Mouse (Mus musculus) limb, embryonic 12.5 days (tissue): Measurements from ENCODE around the gene Myrf. TPM values are rescaled to one million over a fixed set of nuclear protein-coding genes. Genes with fewer than 3 reads are reported as not detected.

Source experiments
- ATAC-seq: fragments of 200-750 bp; cut with Nextera tagmentation; 2 replicates; pipeline ENCODE4 v1.8.0; 2017; ENCODE audit warnings: low read depth, moderate TSS enrichment; ENCODE audit not compliant: insufficient number of reproducible peaks, insufficient read depth, low FRiP score, low TSS enrichment
- H3K27ac ChIP-seq: fragments of 300-500 bp; sonication (generic); 2 replicates; pipeline ENCODE4 v1.5.1; 2016; ENCODE audit warnings: mild to moderate bottlenecking, moderate library complexity
- H3K27me3 ChIP-seq: fragments of 300-500 bp; sonication (generic); 2 replicates; pipeline ENCODE4 v1.6.1; 2016; ENCODE audit warnings: mild to moderate bottlenecking, moderate library complexity
- H3K36me3 ChIP-seq: fragments of 300-500 bp; sonication (generic); 2 replicates; pipeline ENCODE4 v1.6.1; 2016; ENCODE audit warnings: mild to moderate bottlenecking, moderate library complexity
- H3K4me1 ChIP-seq: fragments of 300-500 bp; sonication (generic); replicated peaks from 2 replicates; pipeline ENCODE4 v1.6.1; 2016
- H3K4me2 ChIP-seq: fragments of 300-500 bp; sonication (generic); 2 replicates; pipeline ENCODE4 v1.6.1; 2016; ENCODE audit warnings: mild to moderate bottlenecking, moderate library complexity
- H3K4me3 ChIP-seq: fragments of 300-500 bp; sonication (generic); replicated peaks from 2 replicates; pipeline ENCODE4 v1.5.1; 2016; ENCODE audit warnings: mild to moderate bottlenecking
- H3K9ac ChIP-seq: fragments of 300-500 bp; sonication (generic); replicated peaks from 2 replicates; pipeline ENCODE4 v1.6.1; 2016; ENCODE audit warnings: mild to moderate bottlenecking, moderate library complexity
- H3K9me3 ChIP-seq: fragments of 300-500 bp; sonication (generic); 2 replicates; pipeline ENCODE4 v1.6.1; 2016; ENCODE audit warnings: mild to moderate bottlenecking, moderate library complexity
- WGBS: fragments of 180-500 bp; shearing (Covaris S2); methylation state at CpG from one replicate; pipeline ENCODE4 v1.1.7; 2016; 5-methylcytosine and 5-hydroxymethylcytosine counted together
- polyA plus RNA-seq: library from polyadenylated mRNA; unstranded; fragments of >200 nt; fragmentation: Nextera tagmentation; extraction: Ambion mirVana; gene quantifications from 2 replicates; pipeline ENCODE4 v1.2.1, GENCODE M21; 2016

Myrf gene
- 2.6 and 2.7 TPM in 2 replicates for polyA plus RNA-seq

- H3K4me3 ChIP-seq, result peak within 1 kb of the TSS; percentile 55
- H3K27me3 ChIP-seq, result no peaks in the 10 kb centered on the region; the same call in 1 of the 2 replicates
- H3K4me1 ChIP-seq, result peaks cover 41% of the 10 kb centered on the region
- 8% methylated on average over 42 of the region's 43 CpGs for WGBS
- H3K9me3 ChIP-seq, result no peaks in the 10 kb centered on the region
- H3K27ac ChIP-seq, result no peak within 1 kb of the TSS
- no peaks in the 10 kb centered on the region for H3K36me3 ChIP-seq
- H3K4me2 ChIP-seq, result peak within 1 kb of the TSS; percentile 78
- peak; percentile 48 for ATAC-seq
- H3K9ac ChIP-seq, result peak within 1 kb of the TSS; percentile 72
These were observed at the start of gene Myrf for GRCm38 (mm10) chr19:10240654-10241305. Gene Myrf, minus strand, starts transcription at chr19:10240748.

DNA sequence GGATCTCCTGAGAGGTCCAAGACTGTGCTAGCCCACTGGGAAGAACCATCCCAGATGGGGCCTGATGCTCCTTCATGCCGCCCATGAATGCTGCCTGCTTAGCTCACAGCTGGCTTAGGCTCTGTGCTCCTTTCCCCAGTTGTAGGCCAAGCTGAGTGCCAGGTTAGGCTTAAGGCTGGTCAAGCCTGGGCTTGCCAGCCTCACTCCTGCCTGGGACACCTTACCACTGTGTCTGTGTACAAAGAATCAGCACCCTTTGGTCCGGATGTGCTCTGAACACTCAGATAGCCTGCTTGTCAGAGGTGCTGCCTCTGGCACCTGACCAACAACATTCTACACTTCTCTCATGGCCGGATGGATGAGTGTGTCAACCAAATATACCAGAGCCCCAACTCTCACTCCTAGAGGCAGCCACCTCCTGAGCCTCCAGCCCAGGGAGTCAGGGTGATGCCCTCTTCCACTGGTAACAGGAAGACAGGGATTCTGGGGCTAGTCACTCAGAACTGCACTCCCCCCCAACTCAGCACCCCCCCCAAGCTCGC, 49.1 kb upstream of the Myrf start:
- Histone ChIP-seq H3K9ac (no peak overlapping the region; the same call in 1 of the 2 replicates), H3K4me2 (no peak overlapping the region), H3K9me3 (no peaks in the 10 kb centered on the region), H3K27me3 (peaks cover 18% of the 10 kb centered on the region), H3K4me1 (peaks cover 39% of the 10 kb centered on the region), H3K36me3 (no peaks in the 10 kb centered on the region), H3K27ac (no peak overlapping the region), H3K4me3 (no peak overlapping the region)
- ATAC-seq, result no peak
- WGBS, result 80% methylated on average over 4 of the region's 4 CpGs

DNA sequence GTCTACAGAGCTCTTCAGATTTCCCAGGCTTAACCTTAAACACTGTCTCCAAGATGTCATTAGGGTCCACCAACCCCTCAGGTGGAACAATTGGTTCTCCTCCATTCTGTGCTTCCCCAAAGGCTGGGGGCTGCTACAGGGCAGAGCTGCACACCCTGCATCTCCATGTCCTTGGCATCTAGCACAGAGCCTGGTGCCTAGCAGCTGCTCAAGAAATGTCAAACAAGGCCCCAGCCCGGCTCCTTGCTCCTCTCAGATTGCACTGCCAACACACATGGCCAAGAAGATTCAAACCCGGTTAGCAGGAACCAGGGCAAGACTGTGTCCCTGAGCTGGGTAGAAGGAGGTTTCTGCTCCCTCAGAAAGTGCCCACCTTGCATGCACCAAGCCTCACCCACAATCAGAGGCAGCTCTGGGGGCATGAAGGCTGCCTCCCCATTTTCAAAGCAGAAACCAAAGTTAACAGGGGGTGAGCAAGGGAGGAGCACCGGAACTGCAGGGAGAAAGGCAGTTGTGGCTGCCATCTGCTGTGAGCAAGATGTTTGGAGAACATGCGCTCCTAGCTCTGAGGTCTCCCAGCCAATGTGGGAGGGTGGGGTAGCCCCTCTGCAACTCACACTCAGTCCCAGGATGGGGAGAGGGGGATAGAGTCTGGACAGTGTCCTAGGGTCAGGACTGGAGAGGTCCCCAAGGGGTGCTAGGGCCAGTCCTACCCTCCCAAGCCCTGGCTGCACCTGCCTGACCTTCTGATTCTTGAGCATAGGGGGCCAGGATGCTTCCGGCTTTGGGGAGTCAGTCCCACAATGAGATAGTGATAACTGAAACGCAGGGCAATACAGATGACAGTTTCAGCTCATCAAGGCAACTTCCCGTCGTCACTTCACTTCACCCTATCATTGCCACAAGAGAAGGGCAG, 47.8 kb upstream of the Myrf start:
- WGBS, result 86% methylated on average over 8 of the region's 8 CpGs
- Histone ChIP-seq H3K9ac (no peak overlapping the region), H3K27ac (no peak overlapping the region), H3K4me3 (no peak overlapping the region), H3K27me3 (peaks cover 12% of the 10 kb centered on the region), H3K4me2 (no peak overlapping the region), H3K9me3 (no peaks in the 10 kb centered on the region), H3K4me1 (peaks cover 28% of the 10 kb centered on the region), H3K36me3 (no peaks in the 10 kb centered on the region)
- ATAC-seq, result no peak

DNA sequence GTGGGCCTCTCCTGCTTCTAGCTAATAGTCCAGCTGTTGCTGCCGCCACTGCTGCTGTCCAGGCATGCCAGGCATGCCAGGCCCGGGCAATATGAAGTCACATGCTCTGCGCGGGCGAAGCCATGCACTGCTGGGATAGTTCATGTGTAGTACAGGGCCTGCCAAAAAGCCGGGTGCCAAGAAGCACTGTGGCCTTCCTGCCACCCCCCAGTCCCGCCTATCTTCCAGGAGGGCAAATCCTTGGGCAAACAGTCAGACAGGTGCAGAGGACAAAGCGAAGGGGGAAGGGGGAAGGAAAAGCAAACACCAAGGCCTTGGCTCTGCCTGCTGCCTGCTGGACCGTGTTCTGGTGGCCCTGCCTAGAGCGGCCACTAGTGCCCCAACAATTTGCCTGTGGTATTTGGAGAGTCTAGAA, 45.9 kb upstream of the Myrf start:
- ATAC-seq, result no peak
- no peak overlapping the region for H3K4me2 ChIP-seq
- H3K36me3 ChIP-seq, result no peaks in the 10 kb centered on the region
- H3K4me3 ChIP-seq, result no peak overlapping the region
- peaks cover 25% of the 10 kb centered on the region; the same call in 1 of the 2 replicates for H3K27me3 ChIP-seq
- WGBS, result 81% methylated on average over 10 of the region's 10 CpGs
- H3K27ac ChIP-seq, result no peak overlapping the region
- H3K4me1 ChIP-seq, result peaks cover 16% of the 10 kb centered on the region; the same call in 1 of the 2 replicates
- no peak overlapping the region for H3K9ac ChIP-seq
- no peaks in the 10 kb centered on the region for H3K9me3 ChIP-seq

DNA sequence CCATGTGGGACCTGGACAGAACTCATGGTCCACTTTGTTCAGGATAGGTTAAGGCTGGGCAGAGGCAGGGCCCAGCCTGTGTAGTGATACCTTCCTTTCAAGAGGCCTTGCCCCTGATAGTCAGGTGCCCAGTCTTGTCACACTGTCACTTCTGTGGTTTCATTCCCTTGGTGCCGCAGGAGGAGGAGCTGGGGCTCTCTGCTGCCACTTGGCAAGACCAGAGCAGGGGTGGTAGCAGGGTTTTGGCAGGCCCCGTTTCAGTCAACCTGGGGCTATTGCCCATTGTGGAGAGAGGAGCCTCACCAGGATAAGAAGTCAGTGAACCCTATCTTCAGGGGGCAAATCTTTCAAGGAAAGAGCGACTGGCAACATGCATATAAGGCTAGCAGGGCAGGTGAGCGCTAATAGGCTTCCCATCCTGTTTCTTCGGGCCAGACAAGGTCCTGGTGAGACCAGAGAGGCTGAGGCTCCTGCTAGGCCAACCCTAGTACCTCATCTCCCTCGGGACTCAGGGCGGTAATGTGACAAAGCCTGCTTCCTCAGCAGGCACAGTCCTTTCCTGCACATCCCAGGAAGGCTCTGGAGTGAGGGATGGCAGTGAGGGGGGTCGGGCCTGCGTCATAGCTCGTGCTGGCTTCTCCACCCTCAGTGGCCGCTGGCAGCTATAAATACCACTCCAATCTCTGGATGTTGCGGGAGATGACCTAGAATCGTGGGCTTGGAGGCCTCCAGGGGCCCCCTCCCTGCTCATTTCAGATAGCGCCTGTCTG, 40.4 kb upstream of the Myrf start:
- Histone ChIP-seq H3K4me3 (no peak overlapping the region), H3K36me3 (no peaks in the 10 kb centered on the region), H3K4me1 (peaks cover 47% of the 10 kb centered on the region), H3K9me3 (no peaks in the 10 kb centered on the region), H3K9ac (no peak overlapping the region), H3K27me3 (peaks cover 40% of the 10 kb centered on the region), H3K4me2 (no peak overlapping the region), H3K27ac (no peak overlapping the region)
- no peak for ATAC-seq
- WGBS, result 64% methylated on average over 14 of the region's 14 CpGs

GRCm38 (mm10) chr19:10279668-10280067, 39.1 kb upstream of the Myrf start:
- Histone ChIP-seq H3K4me2 (no peak overlapping the region), H3K27ac (no peak overlapping the region), H3K9me3 (no peaks in the 10 kb centered on the region), H3K4me3 (no peak overlapping the region), H3K27me3 (peaks cover 48% of the 10 kb centered on the region), H3K9ac (no peak overlapping the region), H3K4me1 (peaks cover 48% of the 10 kb centered on the region), H3K36me3 (no peaks in the 10 kb centered on the region)
- 83% methylated on average over 9 of the region's 9 CpGs for WGBS
- ATAC-seq, result no peak

- WGBS, result 9% methylated on average over 6 of the region's 6 CpGs
- no peaks in the 10 kb centered on the region for H3K36me3 ChIP-seq
- peaks cover 55% of the 10 kb centered on the region for H3K4me1 ChIP-seq
- no peak overlapping the region for H3K4me3 ChIP-seq
- H3K9me3 ChIP-seq, result no peaks in the 10 kb centered on the region
- H3K9ac ChIP-seq, result no peak overlapping the region
- peaks cover 48% of the 10 kb centered on the region for H3K27me3 ChIP-seq
- no peak overlapping the region for H3K27ac ChIP-seq
- no peak overlapping the region for H3K4me2 ChIP-seq
- 0 out of 2 replicates have a peak, but pooled peaks have one; percentile 13 for ATAC-seq
These were observed 38.2 kb upstream of the Myrf start for GRCm38 (mm10) chr19:10278669-10279324.

DNA sequence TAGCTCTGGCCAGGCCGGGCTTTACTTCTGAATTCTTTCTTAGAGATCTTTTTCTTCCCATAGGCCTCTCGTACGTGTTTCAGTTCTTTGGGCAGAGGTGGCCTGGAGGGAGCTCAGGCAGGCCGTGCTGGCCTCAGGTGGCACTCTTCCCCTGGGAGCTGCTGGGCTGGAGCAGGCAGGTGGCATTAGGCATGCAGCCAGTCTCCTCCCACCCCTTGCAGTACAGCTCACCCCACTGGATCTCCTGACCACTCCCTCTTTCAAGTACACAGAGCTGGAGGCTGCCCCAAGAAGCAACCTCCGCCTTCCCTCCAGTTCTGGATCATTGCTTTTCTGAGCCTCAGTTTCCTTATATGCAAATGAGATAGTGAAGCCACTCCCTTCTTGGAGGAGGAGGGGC, 37.2 kb upstream of the Myrf start:
- H3K9ac ChIP-seq, result no peak overlapping the region
- H3K4me2 ChIP-seq, result peak overlapping the region; percentile 26; the same call in 1 of the 2 replicates
- no peak overlapping the region; the same call in 1 of the 2 replicates for H3K27ac ChIP-seq
- H3K36me3 ChIP-seq, result no peaks in the 10 kb centered on the region
- 20% methylated on average over 5 of the region's 5 CpGs for WGBS
- H3K27me3 ChIP-seq, result peaks cover 48% of the 10 kb centered on the region
- H3K4me1 ChIP-seq, result peaks cover 66% of the 10 kb centered on the region
- H3K9me3 ChIP-seq, result no peaks in the 10 kb centered on the region
- ATAC-seq, result no peak
- H3K4me3 ChIP-seq, result no peak overlapping the region

- peak overlapping the region; percentile 26 for H3K4me2 ChIP-seq
These were observed 36.8 kb upstream of the Myrf start for GRCm38 (mm10) chr19:10277331-10277730.

GRCm38 (mm10) chr19:10276483-10277144, 36.1 kb upstream of the Myrf start:
- Histone ChIP-seq H3K9ac (no peak overlapping the region), H3K4me1 (peaks cover 72% of the 10 kb centered on the region), H3K4me3 (no peak overlapping the region), H3K36me3 (no peaks in the 10 kb centered on the region), H3K4me2 (no peak overlapping the region), H3K9me3 (no peaks in the 10 kb centered on the region), H3K27me3 (peaks cover 40% of the 10 kb centered on the region), H3K27ac (no peak overlapping the region)
- ATAC-seq, result no peak
- WGBS, result 55% methylated on average over 12 of the region's 12 CpGs

More at GRCm38 (mm10) chr19:10277331-10277730, 36.8 kb upstream of the Myrf start:
- Histone ChIP-seq H3K27ac (no peak overlapping the region; the same call in 1 of the 2 replicates), H3K36me3 (no peaks in the 10 kb centered on the region), H3K4me1 (peaks cover 70% of the 10 kb centered on the region), H3K9ac (no peak overlapping the region), H3K27me3 (peaks cover 47% of the 10 kb centered on the region), H3K9me3 (no peaks in the 10 kb centered on the region), H3K4me3 (no peak overlapping the region)
- 3% methylated on average over 17 of the region's 17 CpGs for WGBS
- ATAC-seq, result no peak
